Mouse (Mus musculus): ENCODE data around the gene Pde4b. TPM values are rescaled to one million over a fixed set of nuclear protein-coding genes. Genes with fewer than 3 reads are reported as not detected.

The Pde4b gene
- polyA plus RNA-seq, 1 experiment from 2014 or later, result 25.7 TPM

GRCm38 (mm10) chr4:102588668-102589455 is 501.5 kb downstream of the Pde4b start:
- no peak overlapping the region for H3K27ac ChIP-seq (ENCODE audit: low read depth)
- TF ChIP-seq CTCF (IDR thresholded peaks at IDR 0.05; ENCODE audit: low read depth), result no peak
- no peaks in the 10 kb centered on the region for H3K9me3 ChIP-seq (ENCODE audit: low read depth, low read length)
- ATAC-seq (ENCODE audit: insufficient read depth), result no peak; the same call in 1 of the 2 replicates
- H3K36me3 ChIP-seq (ENCODE audit: insufficient read depth), result 0 out of 2 replicates have a peak, but pooled peaks cover 6% of the 10 kb centered on the region
- peak overlapping the region; percentile 19 for H3K4me3 ChIP-seq (ENCODE audit: low read depth, low read length)
- 32% methylated on average over 12 of the region's 12 CpGs for WGBS
- peak; percentile 67 for DNase-seq
- H3K4me1 ChIP-seq (ENCODE audit: insufficient read depth), result peaks cover 14% of the 10 kb centered on the region; the same call in 1 of the 2 replicates
- H3K9ac ChIP-seq, result peak overlapping the region; percentile 44
- H3K27me3 ChIP-seq (ENCODE audit: insufficient read depth, low read length), result no peaks in the 10 kb centered on the region
- H3K4me2 ChIP-seq, result peak overlapping the region; percentile 56

GRCm38 (mm10) chr4:102589537-102590031 is 502.2 kb downstream of the Pde4b start:
- peak; percentile 52 for DNase-seq
- Histone ChIP-seq H3K4me1 (ENCODE audit: insufficient read depth) (peaks cover 11% of the 10 kb centered on the region; the same call in 1 of the 2 replicates), H3K36me3 (ENCODE audit: insufficient read depth) (0 out of 2 replicates have a peak, but pooled peaks cover 6% of the 10 kb centered on the region), H3K9me3 (ENCODE audit: low read depth, low read length) (no peaks in the 10 kb centered on the region), H3K4me2 (peak overlapping the region; percentile 56), H3K27ac (ENCODE audit: low read depth) (no peak overlapping the region), H3K4me3 (ENCODE audit: low read depth, low read length) (peak overlapping the region; percentile 19; the same call in 1 of the 2 replicates), H3K9ac (peak overlapping the region; percentile 44; the same call in 1 of the 2 replicates), H3K27me3 (ENCODE audit: insufficient read depth, low read length) (no peaks in the 10 kb centered on the region)
- peak; percentile 55 for ATAC-seq (ENCODE audit: insufficient read depth)
- TF ChIP-seq CTCF (IDR thresholded peaks at IDR 0.05; ENCODE audit: low read depth), result no peak
- 12% methylated on average over 9 of the region's 9 CpGs for WGBS

- H3K4me1 ChIP-seq (ENCODE audit: insufficient read depth), result peaks cover 10% of the 10 kb centered on the region; the same call in 1 of the 2 replicates
- H3K9ac ChIP-seq, result no peak overlapping the region
- H3K36me3 ChIP-seq (ENCODE audit: insufficient read depth), result peaks cover 16% of the 10 kb centered on the region; the same call in 1 of the 2 replicates
- no peak overlapping the region for H3K4me3 ChIP-seq (ENCODE audit: low read depth, low read length)
- H3K27ac ChIP-seq (ENCODE audit: low read depth), result no peak overlapping the region
- ATAC-seq (ENCODE audit: insufficient read depth) (no peak), DNase-seq (no peak)
- no peaks in the 10 kb centered on the region for H3K9me3 ChIP-seq (ENCODE audit: low read depth, low read length)
- WGBS, result 56% methylated on average over 4 of the region's 4 CpGs
- H3K27me3 ChIP-seq (ENCODE audit: insufficient read depth, low read length), result no peaks in the 10 kb centered on the region
- H3K4me2 ChIP-seq, result no peak overlapping the region
- no peak for TF ChIP-seq CTCF (IDR thresholded peaks at IDR 0.05; ENCODE audit: low read depth)
Measured at GRCm38 (mm10) chr4:102591798-102592197, 504.5 kb downstream of the Pde4b start.

GRCm38 (mm10) chr4:102592541-102592940 is 505.2 kb downstream of the Pde4b start:
- WGBS, result 79% methylated on average over 2 of the region's 2 CpGs
- no peak for ATAC-seq (ENCODE audit: insufficient read depth)
- Histone ChIP-seq H3K9me3 (ENCODE audit: low read depth, low read length) (no peaks in the 10 kb centered on the region), H3K4me3 (ENCODE audit: low read depth, low read length) (no peak overlapping the region), H3K27ac (ENCODE audit: low read depth) (no peak overlapping the region), H3K9ac (no peak overlapping the region), H3K4me2 (no peak overlapping the region), H3K4me1 (ENCODE audit: insufficient read depth) (peaks cover 10% of the 10 kb centered on the region; the same call in 1 of the 2 replicates), H3K36me3 (ENCODE audit: insufficient read depth) (peaks cover 23% of the 10 kb centered on the region; the same call in 1 of the 2 replicates), H3K27me3 (ENCODE audit: insufficient read depth, low read length) (no peaks in the 10 kb centered on the region)
- no peak for TF ChIP-seq CTCF (IDR thresholded peaks at IDR 0.05; ENCODE audit: low read depth)
- no peak for DNase-seq

GRCm38 (mm10) chr4:102593631-102594030 is 506.3 kb downstream of the Pde4b start:
- Histone ChIP-seq H3K36me3 (ENCODE audit: insufficient read depth) (peaks cover 30% of the 10 kb centered on the region; the same call in 1 of the 2 replicates), H3K4me3 (ENCODE audit: low read depth, low read length) (no peak overlapping the region), H3K27ac (ENCODE audit: low read depth) (no peak overlapping the region), H3K4me2 (no peak overlapping the region), H3K9ac (no peak overlapping the region), H3K9me3 (ENCODE audit: low read depth, low read length) (no peaks in the 10 kb centered on the region), H3K27me3 (ENCODE audit: insufficient read depth, low read length) (no peaks in the 10 kb centered on the region), H3K4me1 (ENCODE audit: insufficient read depth) (peaks cover 7% of the 10 kb centered on the region; the same call in 1 of the 2 replicates)
- no peak for TF ChIP-seq CTCF (IDR thresholded peaks at IDR 0.05; ENCODE audit: low read depth)
- DNase-seq, result no peak
- ATAC-seq (ENCODE audit: insufficient read depth), result no peak
- 75% methylated on average over 4 of the region's 4 CpGs for WGBS

GRCm38 (mm10) chr4:102594506-102594905 is 507.2 kb downstream of the Pde4b start:
- Histone ChIP-seq H3K27me3 (ENCODE audit: insufficient read depth, low read length) (no peaks in the 10 kb centered on the region), H3K9me3 (ENCODE audit: low read depth, low read length) (no peaks in the 10 kb centered on the region), H3K4me3 (ENCODE audit: low read depth, low read length) (no peak overlapping the region), H3K27ac (ENCODE audit: low read depth) (no peak overlapping the region), H3K4me2 (no peak overlapping the region), H3K36me3 (ENCODE audit: insufficient read depth) (peaks cover 39% of the 10 kb centered on the region; the same call in 1 of the 2 replicates), H3K9ac (no peak overlapping the region), H3K4me1 (ENCODE audit: insufficient read depth) (0 out of 2 replicates have a peak, but pooled peaks cover 1% of the 10 kb centered on the region)
- no peak for DNase-seq
- TF ChIP-seq CTCF (IDR thresholded peaks at IDR 0.05; ENCODE audit: low read depth), result no peak
- ATAC-seq (ENCODE audit: insufficient read depth), result no peak
- 94% methylated on average over 3 of the region's 3 CpGs for WGBS

- Histone ChIP-seq H3K27ac (ENCODE audit: low read depth) (no peak overlapping the region), H3K27me3 (ENCODE audit: insufficient read depth, low read length) (no peaks in the 10 kb centered on the region), H3K9ac (no peak overlapping the region), H3K4me3 (ENCODE audit: low read depth, low read length) (no peak overlapping the region), H3K4me2 (no peak overlapping the region), H3K9me3 (ENCODE audit: low read depth, low read length) (no peaks in the 10 kb centered on the region), H3K36me3 (ENCODE audit: insufficient read depth) (peaks cover 38% of the 10 kb centered on the region), H3K4me1 (ENCODE audit: insufficient read depth) (no peaks in the 10 kb centered on the region)
- TF ChIP-seq CTCF (IDR thresholded peaks at IDR 0.05; ENCODE audit: low read depth), result no peak
- WGBS, result 41% methylated on average over 3 of the region's 3 CpGs
- ATAC-seq (ENCODE audit: insufficient read depth) (peak; percentile 47; the same call in 1 of the 2 replicates), DNase-seq (peak; percentile 28)
Measured at GRCm38 (mm10) chr4:102603968-102604367, 516.6 kb downstream of the Pde4b start.

All from lung, embryonic 14.5 days (tissue).